Mouse (Mus musculus) left cerebral cortex, postnatal 4 days (tissue): ENCODE measurements around the gene Dbh. TPM values are rescaled to one million over a fixed set of nuclear protein-coding genes. Genes with fewer than 3 reads are reported as not detected.

Experiments
- DNase-seq: peaks from one replicate; pipeline ENCODE4 v3.0.0-alpha.2; 2022
- intact Hi-C: fragments of 180-260 bp; cut with DNase I; formaldehyde crosslinking; loops from one replicate; pipeline ENCODE4 v1.15.1; 2025
- total RNA-seq, 2 experiments: library from RNA; stranded (reverse); gene quantifications; 2 replicates each; pipeline ENCODE4 v1.2.3; 2021

Dbh gene
- total RNA-seq, 2 experiments from 2014 or later = 0.30 to 0.58 TPM

GRCm38 (mm10) chr2:27211966-27212893 lies 47.2 kb downstream of the Dbh start:
- peak; percentile 52 for DNase-seq
- intact Hi-C loops = no loop called here

GRCm38 (mm10) chr2:27215537-27215936 lies 50.5 kb downstream of the Dbh start:
- DNase-seq = no peak
- intact Hi-C loops = no loop called here

- DNase-seq = peak; percentile 38
- intact Hi-C loops = no loop called here
These were observed 53.1 kb downstream of the Dbh start for GRCm38 (mm10) chr2:27218121-27218544.

GRCm38 (mm10) chr2:27218569-27218968 lies 53.5 kb downstream of the Dbh start:
- DNase-seq = no peak
- intact Hi-C loops = no loop called here

- intact Hi-C loops = no loop called here
- DNase-seq = peak; percentile 80
These were observed 58.0 kb downstream of the Dbh start for GRCm38 (mm10) chr2:27223012-27223421.

GRCm38 (mm10) chr2:27226572-27226971 lies 61.5 kb downstream of the Dbh start:
- intact Hi-C loops = no loop called here
- DNase-seq = no peak

GRCm38 (mm10) chr2:27228809-27229480 lies 63.9 kb downstream of the Dbh start:
- DNase-seq = no peak
- intact Hi-C loops = no loop called here

- intact Hi-C loops = loop anchor here (10.0 kb wide), 1 partner anchor 585 kb away; no protein-coding TSS in a partner anchor
- peak; percentile 55 for DNase-seq
These were observed 64.6 kb downstream of the Dbh start for GRCm38 (mm10) chr2:27229481-27230105.

GRCm38 (mm10) chr2:27232376-27232775 lies 67.3 kb downstream of the Dbh start:
- DNase-seq = no peak
- intact Hi-C loops = loop anchor here (10.0 kb wide), 1 partner anchor 588 kb away; no protein-coding TSS in a partner anchor

Other genes with a start within 250 kb of the Dbh start
- gene Surf2, start 248.9 kb upstream of the Dbh start, total RNA-seq = 10 to 100 TPM; 34.8 to 35.1 TPM
- 10 to 100 TPM; 69.5 to 72.4 TPM for gene Surf1, start 248.7 kb upstream of the Dbh start, total RNA-seq
- 10 to 100 TPM; 61.0 to 67.1 TPM for gene Surf4, start 231.3 kb upstream of the Dbh start, total RNA-seq
- gene Stkld1, start 231.2 kb upstream of the Dbh start, total RNA-seq = under 1 TPM in 1 of 2 experiments, not detected in 1; 0.18 TPM
- gene Rexo4, start 200.8 kb upstream of the Dbh start, total RNA-seq = 10 to 100 TPM; 50.9 to 61.6 TPM
- gene Adamts13, start 191.8 kb upstream of the Dbh start, total RNA-seq = not detected
- 10 to 100 TPM; 73.1 to 80.5 TPM for gene Cacfd1, start 155.3 kb upstream of the Dbh start, total RNA-seq
- gene Slc2a6, start 137.2 kb upstream of the Dbh start, total RNA-seq = 10 to 100 TPM; 23.3 to 27.5 TPM
- gene Mymk, start 93.1 kb upstream of the Dbh start, total RNA-seq = under 1 TPM in 1 of 2 experiments, not detected in 1; 0.42 TPM
- gene Adamtsl2, start 85.9 kb upstream of the Dbh start, total RNA-seq = 10 to 100 TPM; 23.8 to 25.1 TPM
- 10 to 100 TPM; 55.8 to 61.9 TPM for gene Fam163b, start 22.7 kb upstream of the Dbh start, total RNA-seq
- 1 to 10 TPM; 5.2 to 7.3 TPM for gene Sardh, start 83.1 kb downstream of the Dbh start, total RNA-seq